Mouse (Mus musculus) naive thymus-derived CD4-positive, alpha-beta T cell, adult 2 months (primary cell): ENCODE measurements around the gene Ptgfrn.

Experiments
- DNase-seq: peaks from one replicate; pipeline ENCODE4 v3.0.0-alpha.2; 2011; ENCODE audit warnings: low read depth

Ptgfrn gene

GRCm38 (mm10) chr3:101110043-101110837, at the start of gene Ptgfrn:
TSS of gene Ptgfrn (minus strand) at chr3:101110278.
- DNase-seq, result peak; percentile 58

GRCm38 (mm10) chr3:101159701-101160100, 49.6 kb upstream of the Ptgfrn start:
- DNase-seq, result no peak

- no peak for DNase-seq
Measured at GRCm38 (mm10) chr3:101154067-101154466, 44.0 kb upstream of the Ptgfrn start.

- DNase-seq, result no peak
Measured at GRCm38 (mm10) chr3:101153341-101153740, 43.3 kb upstream of the Ptgfrn start.

GRCm38 (mm10) chr3:101146126-101146772, 36.2 kb upstream of the Ptgfrn start:
- DNase-seq, result no peak

GRCm38 (mm10) chr3:101145292-101146046, 35.4 kb upstream of the Ptgfrn start:
- DNase-seq, result peak; percentile 44

GRCm38 (mm10) chr3:101144366-101144948, 34.4 kb upstream of the Ptgfrn start:
- DNase-seq, result no peak

- DNase-seq, result no peak
Measured at GRCm38 (mm10) chr3:101143465-101143864, 33.4 kb upstream of the Ptgfrn start.

- no peak for DNase-seq
Measured at GRCm38 (mm10) chr3:101141864-101142263, 31.8 kb upstream of the Ptgfrn start.

- DNase-seq, result no peak
Measured at GRCm38 (mm10) chr3:101139958-101140357, 29.9 kb upstream of the Ptgfrn start.

GRCm38 (mm10) chr3:101136483-101136882, 26.4 kb upstream of the Ptgfrn start:
- DNase-seq, result no peak

GRCm38 (mm10) chr3:101134861-101135260, 24.8 kb upstream of the Ptgfrn start:
- DNase-seq, result no peak

- no peak for DNase-seq
Measured at GRCm38 (mm10) chr3:101132981-101133380, 22.9 kb upstream of the Ptgfrn start.

- DNase-seq, result no peak
Measured at GRCm38 (mm10) chr3:101131772-101132171, 21.7 kb upstream of the Ptgfrn start.

GRCm38 (mm10) chr3:101130526-101130925, 20.4 kb upstream of the Ptgfrn start:
- no peak for DNase-seq

GRCm38 (mm10) chr3:101129620-101130019, 19.5 kb upstream of the Ptgfrn start:
- no peak for DNase-seq

- no peak for DNase-seq
Measured at GRCm38 (mm10) chr3:101129090-101129489, 19.0 kb upstream of the Ptgfrn start.

- no peak for DNase-seq
Measured at GRCm38 (mm10) chr3:101127766-101128165, 17.7 kb upstream of the Ptgfrn start.

- DNase-seq, result no peak
Measured at GRCm38 (mm10) chr3:101124716-101125115, 14.6 kb upstream of the Ptgfrn start.

- DNase-seq, result no peak
Measured at GRCm38 (mm10) chr3:101122479-101122878, 12.4 kb upstream of the Ptgfrn start.

- DNase-seq, result no peak
Measured at GRCm38 (mm10) chr3:101117774-101118173, 7.7 kb upstream of the Ptgfrn start.

- no peak for DNase-seq
Measured at GRCm38 (mm10) chr3:101117386-101117749, 7.3 kb upstream of the Ptgfrn start.
